Mouse (Mus musculus): ENCODE results near the gene Eif4g3.

Gene Eif4g3

GRCm38 (mm10) chr4:138246756-138247665 is 254.2 kb downstream of the Eif4g3 start:
- ChIA-PET POLR2A (interaction anchor here in 3 of 4 experiments (0.5 to 1.9 kb wide), 8 partner anchors 9 to 1613 kb away, joined by 3 to 7 read pairs (median 4); no protein-coding TSS in a partner anchor), CTCF (interaction anchor here (0.5 to 2.2 kb wide), 9 partner anchors 10 to 193 kb away, joined by 3 to 11 read pairs (median 4); no protein-coding TSS in a partner anchor)

- CTCF ChIA-PET = interaction anchor here in 3 of 4 experiments (0.5 to 2.3 kb wide), 12 partner anchors 12 to 619 kb away, joined by 3 to 11 read pairs (median 3); no protein-coding TSS in a partner anchor
- POLR2A ChIA-PET = interaction anchor here (0.6 to 5.2 kb wide), 23 partner anchors 11 to 473 kb away, joined by 3 to 28 read pairs (median 3); partner anchors contain the start of gene Hp1bp3 (in 2 of the 4)
Observed at GRCm38 (mm10) chr4:138250088-138250960, 257.5 kb downstream of the Eif4g3 start, which contains the start of the genes Sh2d5 and Kif17. Gene Sh2d5 (plus strand): TSS chr4:138250403. Gene Kif17 (plus strand): TSS chr4:138250435.

- ChIA-PET POLR2A (interaction anchor here in 3 of 4 experiments (0.6 to 5.2 kb wide), 14 partner anchors 9 to 893 kb away, joined by 3 to 28 read pairs (median 3); partner anchors contain the start of genes Ddost (in 1 of the 3) and Hp1bp3 (in 1 of the 3)), CTCF (interaction anchor here in 3 of 4 experiments (0.6 to 1.7 kb wide), 6 partner anchors 16 to 178 kb away, joined by 3 to 6 read pairs (median 4); partner anchors contain the start of gene Hp1bp3 (in 1 of the 3))
Observed at GRCm38 (mm10) chr4:138251819-138252218, 259.0 kb downstream of the Eif4g3 start.

GRCm38 (mm10) chr4:138252231-138252630 is 259.4 kb downstream of the Eif4g3 start:
- ChIA-PET CTCF (interaction anchor here in 3 of 4 experiments (0.6 to 1.7 kb wide), 5 partner anchors 16 to 177 kb away, joined by 3 to 6 read pairs (median 4); partner anchors contain the start of gene Hp1bp3 (in 1 of the 3)), POLR2A (interaction anchor here in 3 of 4 experiments (0.6 to 5.2 kb wide), 12 partner anchors 8 to 893 kb away, joined by 3 to 28 read pairs (median 4); partner anchors contain the start of genes Ddost (in 1 of the 3) and Hp1bp3 (in 1 of the 3))

- ChIA-PET CTCF (interaction anchor here in 1 of 4 experiments (0.7 kb wide), 1 partner anchor 10 kb away, joined by 7 read pairs; no protein-coding TSS in a partner anchor), POLR2A (no interaction called here)
Observed at GRCm38 (mm10) chr4:138257116-138257687, 264.4 kb downstream of the Eif4g3 start.

All from embryonic stem cell, embryonic (primary cell).